Mouse (Mus musculus) lung, embryonic 15.5 days (tissue): ENCODE measurements around the gene Fancf. TPM values are rescaled to one million over a fixed set of nuclear protein-coding genes. Genes with fewer than 3 reads are reported as not detected.
A peak's percentile ranks its signal among the peaks of the same experiment; 100 is the strongest.

Experiments used
- ATAC-seq: fragments of 200-750 bp; cut with Nextera tagmentation; 2 replicates; pipeline ENCODE4 v1.8.0; 2017; ENCODE audit warnings: moderate number of reproducible peaks, borderline replicate concordance; ENCODE audit not compliant: low FRiP score, low TSS enrichment; ENCODE audit errors: extremely low read depth
- H3K27ac ChIP-seq: fragments of 300-500 bp; sonication (generic); 2 replicates; pipeline ENCODE4 v1.5.1; 2015; ENCODE audit warnings: moderate library complexity, mild to moderate bottlenecking, inconsistent platforms
- H3K27me3 ChIP-seq: fragments of 300-500 bp; sonication (generic); 2 replicates; pipeline ENCODE4 v1.6.1; 2015; ENCODE audit warnings: inconsistent platforms
- H3K36me3 ChIP-seq: fragments of 300-500 bp; sonication (generic); 2 replicates; pipeline ENCODE4 v1.6.1; 2015; ENCODE audit warnings: inconsistent platforms
- H3K4me1 ChIP-seq: fragments of 300-500 bp; sonication (generic); 2 replicates; pipeline ENCODE4 v1.6.1; 2015; ENCODE audit warnings: inconsistent platforms
- H3K4me2 ChIP-seq: fragments of 300-500 bp; sonication (generic); 2 replicates; pipeline ENCODE4 v1.6.1; 2015; ENCODE audit warnings: inconsistent platforms, mild to moderate bottlenecking, moderate library complexity
- H3K4me3 ChIP-seq: fragments of 300-500 bp; sonication (generic); 2 replicates; pipeline ENCODE4 v1.5.1; 2015; ENCODE audit warnings: mild to moderate bottlenecking, inconsistent platforms
- H3K9ac ChIP-seq: fragments of 300-500 bp; sonication (generic); 2 replicates; pipeline ENCODE4 v1.6.1; 2015; ENCODE audit warnings: inconsistent platforms
- H3K9me3 ChIP-seq: fragments of 300-500 bp; sonication (generic); 2 replicates; pipeline ENCODE4 v1.6.1; 2016; ENCODE audit warnings: inconsistent platforms
- WGBS: fragments of 180-500 bp; shearing (Covaris S2); methylation state at CpG from one replicate; pipeline ENCODE4 v1.1.7; 2015; 5-methylcytosine and 5-hydroxymethylcytosine counted together
- polyA plus RNA-seq: library from polyadenylated mRNA; unstranded; fragments of >200 nt; fragmentation: Nextera tagmentation; extraction: Ambion mirVana; gene quantifications from 2 replicates; pipeline ENCODE4 v1.2.1, GENCODE M21; 2015

The Fancf gene
- polyA plus RNA-seq: 10.0 and 10.2 TPM in 2 replicates

- Histone ChIP-seq H3K9me3 (no peaks in the 10 kb centered on the region), H3K27me3 (no peaks in the 10 kb centered on the region), H3K9ac (peak within 1 kb of the TSS; percentile 83), H3K4me2 (peak within 1 kb of the TSS; percentile 86), H3K27ac (peak within 1 kb of the TSS; percentile 97), H3K36me3 (0 out of 2 replicates have a peak, but pooled peaks cover 3% of the 10 kb centered on the region), H3K4me1 (peaks cover 14% of the 10 kb centered on the region), H3K4me3 (peak within 1 kb of the TSS; percentile 81)
- WGBS: under 1% methylated on average over 37 of the region's 43 CpGs
- peak; percentile 98 for ATAC-seq
Observed at GRCm38 (mm10) chr7:51862097-51862492, at the start of gene Fancf. Fancf (minus strand) TSS chr7:51862267.

- Histone ChIP-seq H3K4me3 (no peak overlapping the region), H3K4me2 (no peak overlapping the region), H3K9ac (no peak overlapping the region), H3K36me3 (no peaks in the 10 kb centered on the region), H3K27ac (no peak overlapping the region), H3K9me3 (no peaks in the 10 kb centered on the region), H3K27me3 (no peaks in the 10 kb centered on the region), H3K4me1 (no peaks in the 10 kb centered on the region)
- 73% methylated on average over 6 of the region's 6 CpGs for WGBS
- no peak for ATAC-seq
Observed at GRCm38 (mm10) chr7:51899066-51899465, 37.0 kb upstream of the Fancf start.

DNA sequence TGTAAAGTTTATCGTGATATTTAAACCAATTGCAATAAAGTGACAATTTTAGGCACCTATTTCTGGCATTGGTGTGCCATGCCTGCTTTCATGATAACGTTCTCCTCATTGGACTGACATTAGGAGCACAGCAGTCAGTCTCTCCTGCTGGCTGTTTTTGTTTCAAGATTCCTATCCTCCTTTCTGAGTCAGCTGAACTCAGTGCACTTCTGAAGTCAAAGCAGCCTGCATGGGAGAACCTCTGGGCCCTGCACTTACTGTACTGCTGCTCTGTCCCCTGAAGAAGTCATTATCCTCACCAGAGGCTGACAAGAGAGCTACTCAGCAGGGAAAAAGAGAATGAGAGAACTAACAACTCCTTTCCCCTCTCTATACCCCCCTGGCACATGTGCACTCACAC is 32.9 kb upstream of the Fancf start:
- WGBS: 61% methylated on average over 2 of the region's 2 CpGs
- Histone ChIP-seq H3K9ac (no peak overlapping the region), H3K36me3 (no peaks in the 10 kb centered on the region), H3K9me3 (no peaks in the 10 kb centered on the region), H3K27ac (no peak overlapping the region), H3K4me3 (no peak overlapping the region), H3K27me3 (no peaks in the 10 kb centered on the region), H3K4me1 (no peaks in the 10 kb centered on the region), H3K4me2 (no peak overlapping the region)
- no peak for ATAC-seq

DNA sequence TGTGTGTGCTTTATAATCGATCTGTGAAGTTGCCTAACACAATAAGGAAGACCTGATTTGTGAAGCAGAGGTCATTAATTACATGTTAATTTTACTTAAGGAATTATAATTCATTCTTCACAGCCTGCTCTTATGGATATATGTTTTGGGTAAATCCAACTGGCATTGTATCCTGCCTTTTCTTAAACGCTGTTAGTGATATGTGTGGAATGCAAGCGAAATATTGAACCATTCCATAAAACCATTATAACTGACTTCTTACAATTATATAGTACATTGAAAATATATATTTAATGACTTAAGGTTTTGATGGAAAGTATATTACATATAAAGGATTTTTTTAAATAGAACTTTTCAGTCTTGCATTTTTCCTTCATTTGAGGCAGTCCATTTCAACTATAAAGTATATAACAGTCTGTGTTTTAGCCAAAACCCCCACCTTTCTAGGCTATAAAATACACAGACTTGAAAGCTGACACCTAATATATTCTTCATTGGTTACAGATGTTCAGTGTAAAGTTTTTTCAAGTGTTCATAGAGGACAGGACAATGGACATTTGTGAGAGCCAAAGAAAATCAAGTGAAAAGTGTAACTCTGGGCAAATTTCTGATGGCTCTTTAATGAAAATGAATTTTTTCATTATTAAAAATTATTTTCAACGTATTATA is 32.2 kb upstream of the Fancf start:
- WGBS: 64% methylated on average over 4 of the region's 4 CpGs
- Histone ChIP-seq H3K4me2 (no peak overlapping the region), H3K36me3 (no peaks in the 10 kb centered on the region), H3K4me3 (no peak overlapping the region), H3K9me3 (no peaks in the 10 kb centered on the region), H3K4me1 (no peaks in the 10 kb centered on the region), H3K9ac (no peak overlapping the region), H3K27ac (no peak overlapping the region), H3K27me3 (no peaks in the 10 kb centered on the region)
- ATAC-seq: no peak

DNA sequence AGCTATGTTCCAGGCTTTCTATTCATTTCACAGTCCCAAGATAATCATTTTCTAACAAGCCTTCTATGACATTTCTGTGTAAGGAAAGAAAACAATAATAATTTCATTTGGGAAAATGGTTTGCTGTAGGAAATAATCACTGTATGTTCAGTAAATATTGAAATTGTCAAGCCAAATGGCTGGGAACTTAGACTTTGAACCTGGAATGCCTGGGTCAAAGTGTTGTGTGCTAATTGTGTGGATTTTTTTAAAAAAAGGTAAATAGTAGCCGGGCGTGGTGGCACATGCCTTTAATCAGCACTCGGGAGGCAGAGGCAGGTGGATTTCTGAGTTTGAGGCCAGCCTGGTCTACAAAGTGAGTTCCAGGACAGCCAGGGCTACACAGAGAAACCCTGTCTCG is 30.9 kb upstream of the Fancf start:
- Histone ChIP-seq H3K9ac (no peak overlapping the region), H3K9me3 (no peaks in the 10 kb centered on the region), H3K27me3 (no peaks in the 10 kb centered on the region), H3K4me2 (no peak overlapping the region), H3K27ac (no peak overlapping the region), H3K4me3 (no peak overlapping the region), H3K36me3 (no peaks in the 10 kb centered on the region), H3K4me1 (no peaks in the 10 kb centered on the region)
- no peak for ATAC-seq
- 70% methylated on average over 4 of the region's 4 CpGs for WGBS

GRCm38 (mm10) chr7:51892224-51892965 is 30.3 kb upstream of the Fancf start:
- no peaks in the 10 kb centered on the region for H3K27me3 ChIP-seq
- ATAC-seq: no peak
- no peak overlapping the region for H3K4me2 ChIP-seq
- H3K27ac ChIP-seq: no peak overlapping the region
- no peaks in the 10 kb centered on the region for H3K36me3 ChIP-seq
- WGBS: 96% methylated on average over 1 of the region's 1 CpGs
- no peaks in the 10 kb centered on the region for H3K9me3 ChIP-seq
- H3K9ac ChIP-seq: no peak overlapping the region
- no peak overlapping the region for H3K4me3 ChIP-seq
- no peaks in the 10 kb centered on the region for H3K4me1 ChIP-seq

- 83% methylated on average over 7 of the region's 7 CpGs for WGBS
- Histone ChIP-seq H3K36me3 (no peaks in the 10 kb centered on the region), H3K9ac (no peak overlapping the region), H3K27me3 (no peaks in the 10 kb centered on the region), H3K4me1 (no peaks in the 10 kb centered on the region), H3K9me3 (no peaks in the 10 kb centered on the region), H3K4me3 (no peak overlapping the region), H3K4me2 (no peak overlapping the region), H3K27ac (no peak overlapping the region)
- no peak for ATAC-seq
Observed at GRCm38 (mm10) chr7:51889601-51890000, 27.5 kb upstream of the Fancf start.

- H3K27me3 ChIP-seq: no peaks in the 10 kb centered on the region
- H3K9me3 ChIP-seq: no peaks in the 10 kb centered on the region
- H3K9ac ChIP-seq: no peak overlapping the region
- H3K27ac ChIP-seq: no peak overlapping the region
- no peak overlapping the region for H3K4me3 ChIP-seq
- no peaks in the 10 kb centered on the region for H3K4me1 ChIP-seq
- H3K36me3 ChIP-seq: no peaks in the 10 kb centered on the region
- H3K4me2 ChIP-seq: no peak overlapping the region
- 70% methylated on average over 11 of the region's 11 CpGs for WGBS
- ATAC-seq: no peak
Observed at GRCm38 (mm10) chr7:51887678-51888567, 25.9 kb upstream of the Fancf start.

DNA sequence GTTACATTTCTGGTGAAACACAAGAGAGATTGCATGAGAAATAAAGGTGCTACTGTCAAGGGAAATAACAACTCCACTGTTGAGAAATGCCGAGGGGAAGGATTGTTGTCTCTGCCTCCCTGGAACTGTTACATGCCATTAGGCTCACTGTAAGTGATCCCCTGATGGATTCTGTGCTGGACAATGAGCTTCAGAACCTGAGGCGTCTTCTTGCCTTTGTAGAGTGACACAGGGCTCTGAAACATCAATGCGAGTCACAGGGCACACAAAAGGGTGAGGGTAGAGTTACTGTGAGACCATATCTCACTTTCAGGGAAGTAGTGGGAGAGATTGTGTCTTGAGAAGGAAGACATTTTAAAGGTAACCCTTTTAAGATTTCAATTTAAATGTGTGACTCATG is 23.3 kb upstream of the Fancf start:
- no peak overlapping the region for H3K9ac ChIP-seq
- no peaks in the 10 kb centered on the region for H3K36me3 ChIP-seq
- H3K27ac ChIP-seq: no peak overlapping the region
- no peak overlapping the region for H3K4me3 ChIP-seq
- WGBS: 73% methylated on average over 3 of the region's 3 CpGs
- no peaks in the 10 kb centered on the region for H3K27me3 ChIP-seq
- no peak for ATAC-seq
- no peaks in the 10 kb centered on the region for H3K9me3 ChIP-seq
- no peaks in the 10 kb centered on the region for H3K4me1 ChIP-seq
- no peak overlapping the region for H3K4me2 ChIP-seq

- H3K4me3 ChIP-seq: no peak overlapping the region
- no peaks in the 10 kb centered on the region for H3K27me3 ChIP-seq
- no peak for ATAC-seq
- H3K36me3 ChIP-seq: no peaks in the 10 kb centered on the region
- WGBS: 70% methylated on average over 4 of the region's 4 CpGs
- no peaks in the 10 kb centered on the region for H3K9me3 ChIP-seq
- no peak overlapping the region for H3K27ac ChIP-seq
- no peak overlapping the region for H3K9ac ChIP-seq
- no peak overlapping the region for H3K4me2 ChIP-seq
- H3K4me1 ChIP-seq: 0 out of 2 replicates have a peak, but pooled peaks cover 7% of the 10 kb centered on the region
Observed at GRCm38 (mm10) chr7:51880121-51880520, 18.1 kb upstream of the Fancf start.

DNA sequence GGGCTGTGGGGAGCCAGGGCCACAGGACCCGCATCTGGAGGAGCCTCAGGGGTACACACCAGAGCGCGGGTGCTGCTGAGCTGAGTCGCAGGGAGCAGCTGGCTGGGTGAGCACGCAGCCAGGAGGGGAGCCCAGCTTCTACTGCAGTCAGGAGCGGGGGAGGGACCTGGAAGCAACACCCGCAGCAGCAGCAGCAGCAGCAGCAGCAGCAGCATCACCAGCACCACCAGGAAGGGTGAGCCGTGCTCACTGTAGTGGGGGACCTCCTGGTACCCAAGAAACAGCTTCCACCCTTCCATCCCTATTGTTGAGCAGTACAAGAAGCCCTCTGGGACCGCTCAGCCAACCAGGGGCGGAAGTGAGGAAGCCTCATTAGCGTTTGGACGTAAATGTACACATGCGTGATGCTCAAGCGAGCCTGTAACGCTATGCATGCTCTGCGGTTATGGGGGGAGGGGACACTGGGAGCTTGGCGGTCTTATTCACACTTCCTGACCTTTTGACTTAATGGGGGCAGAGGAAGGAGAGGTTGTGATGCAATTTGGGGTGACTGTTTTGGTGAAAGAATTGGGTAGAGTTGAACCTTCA is 17.2 kb upstream of the Fancf start:
- H3K9ac ChIP-seq: peak overlapping the region; percentile 44
- WGBS: under 1% methylated on average over 17 of the region's 17 CpGs
- H3K36me3 ChIP-seq: no peaks in the 10 kb centered on the region
- peak overlapping the region; percentile 85 for H3K27ac ChIP-seq
- H3K9me3 ChIP-seq: no peaks in the 10 kb centered on the region
- 0 out of 2 replicates have a peak, but pooled peaks cover 7% of the 10 kb centered on the region for H3K4me1 ChIP-seq
- peak overlapping the region; percentile 42 for H3K4me3 ChIP-seq
- peak overlapping the region; percentile 79 for H3K4me2 ChIP-seq
- peak; percentile 93 for ATAC-seq
- no peaks in the 10 kb centered on the region for H3K27me3 ChIP-seq
